ENCODE assay signal across 9 mouse cellular contexts in genomic region chr2:128310081-128310480, GRCm38 (mm10).
DNase-seq lines count a peak whose midpoint lies in the region; ATAC-seq and TF ChIP-seq lines count a peak whose summit lies in the region.
"Had no signal": no experiment of that assay in that cellular context is flagged by ENCODE, and none has a peak within 500 bp of the region (broad histone marks: within the 10 kb centered on the region; RNA-seq: fewer than 3 reads in every experiment).

No protein-coding gene starts in this region.

- DNase-seq in hindbrain, embryonic 14.5 days (ENCODE audit: low spot score): peak; percentile 44
- peak; percentile 89 for DNase-seq in fibroblast of lung, adult 2 months (ENCODE audit: low read depth)
- peak; percentile 82 to 89 for DNase-seq in heart, postnatal 14 days
- peak; percentile 69 to 86 for DNase-seq in left cerebral cortex, adult 8-10 months (ENCODE audit: low spot score in 2 of 2)
- peak; percentile 86 for DNase-seq in right cerebral cortex, postnatal 25 days
- no peak for DNase-seq in spleen, postnatal 36 days (ENCODE audit: low spot score in 2 of 2)
- no peak for DNase-seq in liver, postnatal 0 days

- no peak overlapping the region for H3K27ac ChIP-seq in hindbrain, embryonic 14.5 days
- no peak overlapping the region for H3K27ac ChIP-seq in hindbrain, embryonic 12.5 days
- H3K27ac ChIP-seq in liver, postnatal 0 days (ENCODE audit: low read depth): no peak overlapping the region

- TF ChIP-seq CTCF in liver, postnatal 0 days (IDR thresholded peaks at IDR 0.05; ENCODE audit: low read depth): no peak

- TF ChIP-seq EP300 in liver, postnatal 0 days (IDR thresholded peaks at IDR 0.05; ENCODE audit: low read depth): no peak

- WGBS in hindbrain, embryonic 14.5 days: 36% methylated on average over 5 of the region's 5 CpGs
- 42% methylated on average over 5 of the region's 5 CpGs for WGBS in hindbrain, embryonic 12.5 days
- WGBS in liver, postnatal 0 days (ENCODE audit: insufficient replicate concordance): 52% methylated on average over 5 of the region's 5 CpGs

- intact Hi-C loops in heart, postnatal 14 days (cut with DNase I): loop anchor here (2.0 to 5.0 kb wide), 2 partner anchors 87 to 188 kb away; no protein-coding TSS in a partner anchor

- no peaks in the 10 kb centered on the region for H3K36me3 ChIP-seq in hindbrain, embryonic 14.5 days (replicated peaks; ENCODE audit: control insufficient read depth, insufficient read depth)
- no peaks in the 10 kb centered on the region for H3K36me3 ChIP-seq in hindbrain, embryonic 12.5 days
- no peaks in the 10 kb centered on the region for H3K36me3 ChIP-seq in liver, postnatal 0 days (replicated peaks; ENCODE audit: insufficient read depth, low read length)

- H3K27me3 ChIP-seq in hindbrain, embryonic 14.5 days (ENCODE audit: control insufficient read depth, insufficient read depth, low read length): no peaks in the 10 kb centered on the region
- H3K27me3 ChIP-seq in hindbrain, embryonic 12.5 days: no peaks in the 10 kb centered on the region
- H3K27me3 ChIP-seq in liver, postnatal 0 days (ENCODE audit: insufficient read depth, low read length): no peaks in the 10 kb centered on the region

- 0 out of 2 replicates have a peak, but pooled peaks cover 3% of the 10 kb centered on the region for H3K4me1 ChIP-seq in hindbrain, embryonic 14.5 days (replicated peaks; ENCODE audit: control insufficient read depth, insufficient read depth, low read length)
- H3K4me1 ChIP-seq in hindbrain, embryonic 12.5 days: peaks cover 13% of the 10 kb centered on the region
- H3K4me1 ChIP-seq in liver, postnatal 0 days (ENCODE audit: insufficient read depth): peaks cover 4% of the 10 kb centered on the region; the same call in 1 of the 2 replicates

- ATAC-seq in hindbrain, embryonic 14.5 days (ENCODE audit: low FRiP score): no peak
- no peak for ATAC-seq in hindbrain, embryonic 12.5 days (ENCODE audit: low FRiP score)
- no peak for ATAC-seq in liver, postnatal 0 days

- no peaks in the 10 kb centered on the region for H3K9me3 ChIP-seq in hindbrain, embryonic 14.5 days (ENCODE audit: control insufficient read depth, low read length)
- H3K9me3 ChIP-seq in hindbrain, embryonic 12.5 days (replicated peaks): no peaks in the 10 kb centered on the region
- no peaks in the 10 kb centered on the region for H3K9me3 ChIP-seq in liver, postnatal 0 days (ENCODE audit: low read length)

- H3K4me2 ChIP-seq in hindbrain, embryonic 14.5 days (replicated peaks): no peak overlapping the region
- no peak overlapping the region for H3K4me2 ChIP-seq in hindbrain, embryonic 12.5 days (replicated peaks)
- no peak overlapping the region for H3K4me2 ChIP-seq in liver, postnatal 0 days (ENCODE audit: low read depth, low read length)

- no peak overlapping the region for H3K9ac ChIP-seq in hindbrain, embryonic 14.5 days
- H3K9ac ChIP-seq in hindbrain, embryonic 12.5 days: no peak overlapping the region
- no peak overlapping the region for H3K9ac ChIP-seq in liver, postnatal 0 days (replicated peaks)

- no peak overlapping the region for H3K4me3 ChIP-seq in hindbrain, embryonic 14.5 days (replicated peaks; ENCODE audit: low read length)
- H3K4me3 ChIP-seq in hindbrain, embryonic 12.5 days: no peak overlapping the region
- no peak overlapping the region for H3K4me3 ChIP-seq in liver, postnatal 0 days (ENCODE audit: low read depth, low read length)
- H3K4me3 ChIP-seq: erythroblast, embryonic 14.5 days had no signal

Comparison
In these comparisons a context has a peak if more than half of its experiments do, and no peak if none do; other contexts are left out.
1. DNase-seq: peak in hindbrain, embryonic 14.5 days (single experiment), fibroblast of lung, adult 2 months (single experiment), heart, postnatal 14 days (2 of 2), left cerebral cortex, adult 8-10 months (2 of 2) and right cerebral cortex, postnatal 25 days (single experiment); none in spleen, postnatal 36 days (0 of 2) and liver, postnatal 0 days (single experiment).